Mouse (Mus musculus) liver, adult (tissue): Measurements from ENCODE around the gene Ascc1.
A peak's percentile ranks its signal among the peaks of the same experiment; 100 is the strongest.

ENCODE experiments used
- GATA4 ChIP-seq: IDR thresholded peaks from 2 replicates; pipeline ENCODE4 v1.6.1; 2014; ENCODE audit warnings: mild to moderate bottlenecking, low read length; ENCODE audit not compliant: insufficient replicate concordance

Gene Ascc1

GRCm38 (mm10) chr10:60002673-60003212 lies at the start of gene Ascc1, which contains the start of gene Anapc16:
TSS of gene Ascc1 (plus strand) at chr10:60002805.
TSS of gene Anapc16 (minus strand) at chr10:60003135.
- no peak; the same call in 1 of the 2 replicates for TF ChIP-seq GATA4

GRCm38 (mm10) chr10:59953564-59954039 lies 49.0 kb upstream of the Ascc1 start:
- TF ChIP-seq GATA4: no peak

GRCm38 (mm10) chr10:59956681-59957080 lies 45.9 kb upstream of the Ascc1 start:
- TF ChIP-seq GATA4: no peak

- no peak for TF ChIP-seq GATA4
Measured at GRCm38 (mm10) chr10:59957171-59958149, 45.1 kb upstream of the Ascc1 start.

- no peak for TF ChIP-seq GATA4
Measured at GRCm38 (mm10) chr10:59958458-59958857, 44.1 kb upstream of the Ascc1 start.

GRCm38 (mm10) chr10:59959517-59959916 lies 43.1 kb upstream of the Ascc1 start:
- TF ChIP-seq GATA4: no peak

- no peak for TF ChIP-seq GATA4
Measured at GRCm38 (mm10) chr10:59963609-59964008, 39.0 kb upstream of the Ascc1 start.

GRCm38 (mm10) chr10:59964504-59965361 lies 37.9 kb upstream of the Ascc1 start:
- no peak for TF ChIP-seq GATA4

- TF ChIP-seq GATA4: no peak
Measured at GRCm38 (mm10) chr10:59965362-59965695, 37.3 kb upstream of the Ascc1 start.

GRCm38 (mm10) chr10:59965788-59966187 lies 36.8 kb upstream of the Ascc1 start:
- TF ChIP-seq GATA4: no peak

- TF ChIP-seq GATA4: no peak
Measured at GRCm38 (mm10) chr10:59966743-59967142, 35.9 kb upstream of the Ascc1 start.

GRCm38 (mm10) chr10:59967309-59967942 lies 35.2 kb upstream of the Ascc1 start:
- peak; percentile 61; the same call in 1 of the 2 replicates for TF ChIP-seq GATA4

GRCm38 (mm10) chr10:59969821-59970449 lies 32.7 kb upstream of the Ascc1 start:
- TF ChIP-seq GATA4: peak; percentile 92; the same call in 1 of the 2 replicates

- no peak for TF ChIP-seq GATA4
Measured at GRCm38 (mm10) chr10:59970450-59971062, 32.0 kb upstream of the Ascc1 start.
